Mouse (Mus musculus) left cerebral cortex, postnatal 36 days (tissue): ENCODE data around the gene Ogdh. TPM values are rescaled to one million over a fixed set of nuclear protein-coding genes. Genes with fewer than 3 reads are reported as not detected.
A peak's percentile ranks its signal among the peaks of the same experiment; 100 is the strongest.

Experiments
- DNase-seq, 2 experiments: peaks; one replicate each; pipeline ENCODE4 v3.0.0; 2021 to 2022; ENCODE audit warnings: low spot score in 2 of 2, mixed read lengths in 1 of 2
- intact Hi-C: fragments of 180-260 bp; cut with DNase I; formaldehyde crosslinking; loops from one replicate; pipeline ENCODE4 v1.15.1; 2025
- total RNA-seq, 2 experiments: library from RNA; stranded (reverse); gene quantifications; 2 replicates each; pipeline ENCODE4 v1.2.3; 2021

Gene Ogdh
- total RNA-seq, 2 experiments from 2014 or later, result 245 to 252 TPM

DNA sequence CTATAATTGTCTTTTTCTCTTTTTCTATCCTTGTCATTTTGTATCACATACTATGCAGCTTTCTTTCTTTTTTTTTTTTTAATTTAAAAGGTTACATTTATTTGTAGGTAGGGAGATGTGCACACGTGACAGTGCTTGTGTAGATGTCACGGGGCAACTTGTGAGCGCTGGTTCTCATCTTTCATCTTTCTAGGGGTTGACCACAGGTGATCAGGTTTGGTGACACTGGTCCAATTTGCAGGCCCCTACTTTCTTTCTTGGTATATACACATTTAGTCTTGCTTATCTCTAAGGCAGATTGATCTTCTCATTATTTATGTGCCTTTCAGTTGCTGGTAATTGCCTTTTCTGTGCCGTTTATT lies 1.5 kb downstream of the Ogdh start:
- no peak for DNase-seq
- intact Hi-C loops, result no loop called here

DNA sequence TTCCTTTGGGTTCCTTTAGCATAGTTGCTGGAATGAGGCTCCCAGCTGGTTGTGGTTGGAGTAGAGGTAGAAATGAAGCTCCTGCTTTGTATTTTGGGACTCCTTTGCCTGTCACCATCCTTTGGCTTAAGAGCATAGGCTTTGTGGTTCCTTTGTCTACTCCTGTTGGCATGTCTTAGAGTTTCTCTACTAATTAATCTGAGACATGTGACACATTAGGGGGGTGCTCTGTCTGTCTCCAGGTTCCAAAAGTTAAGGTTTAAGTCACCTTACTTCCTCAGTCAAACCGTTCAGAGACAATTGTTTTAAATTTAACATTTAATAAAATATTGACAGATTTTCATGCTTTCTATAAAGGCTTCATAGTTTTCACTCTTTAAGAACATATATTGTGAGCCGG lies 2.2 kb downstream of the Ogdh start:
- no peak for DNase-seq
- intact Hi-C loops, result no loop called here

DNA sequence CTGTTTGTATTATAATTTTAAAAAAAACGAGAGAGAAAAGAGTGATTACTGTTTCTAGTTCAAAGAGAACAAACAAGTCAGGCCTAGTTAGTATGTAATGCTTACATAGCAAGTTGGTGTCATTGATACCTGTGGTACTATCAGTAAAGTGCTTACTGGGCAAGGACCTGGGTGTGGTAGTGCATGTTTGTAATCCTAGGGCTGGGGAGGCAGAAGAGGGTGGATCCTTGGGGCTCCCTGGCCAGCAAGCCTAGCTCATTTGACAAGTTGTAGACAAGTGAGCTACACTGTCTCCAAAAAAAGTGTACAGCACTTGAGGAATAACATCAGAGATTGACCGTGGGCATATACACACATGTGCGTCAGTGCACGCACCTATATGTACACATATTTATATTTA lies 3.2 kb downstream of the Ogdh start:
- intact Hi-C loops, result no loop called here
- DNase-seq, result no peak

DNA sequence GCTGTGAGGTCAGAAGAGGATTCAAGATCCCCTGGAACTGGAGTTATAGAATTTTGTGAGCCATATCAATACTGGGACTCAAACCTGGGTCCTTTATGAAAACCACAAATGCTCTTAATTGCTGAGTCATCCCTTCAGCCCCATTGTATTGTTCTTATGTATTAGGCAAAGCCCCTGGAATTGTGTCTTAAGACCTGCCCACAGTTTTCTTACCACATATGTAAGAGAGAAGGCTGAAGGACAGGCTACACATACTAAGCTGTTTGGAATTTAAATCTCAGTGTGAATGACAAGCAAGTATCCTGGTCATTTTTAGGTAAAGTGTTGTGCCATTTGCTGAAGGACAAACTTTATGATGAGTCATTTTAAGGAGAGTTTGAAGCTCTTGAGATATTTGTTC lies 4.6 kb downstream of the Ogdh start:
- intact Hi-C loops, result no loop called here
- no peak for DNase-seq

GRCm38 (mm10) chr11:6299435-6299834 lies 8.0 kb downstream of the Ogdh start:
- no peak for DNase-seq
- intact Hi-C loops, result no loop called here

GRCm38 (mm10) chr11:6302793-6303192 lies 11.4 kb downstream of the Ogdh start:
- intact Hi-C loops, result no loop called here
- DNase-seq, result no peak

- no peak for DNase-seq
- intact Hi-C loops, result no loop called here
Measured at GRCm38 (mm10) chr11:6305943-6306430, 14.6 kb downstream of the Ogdh start.

DNA sequence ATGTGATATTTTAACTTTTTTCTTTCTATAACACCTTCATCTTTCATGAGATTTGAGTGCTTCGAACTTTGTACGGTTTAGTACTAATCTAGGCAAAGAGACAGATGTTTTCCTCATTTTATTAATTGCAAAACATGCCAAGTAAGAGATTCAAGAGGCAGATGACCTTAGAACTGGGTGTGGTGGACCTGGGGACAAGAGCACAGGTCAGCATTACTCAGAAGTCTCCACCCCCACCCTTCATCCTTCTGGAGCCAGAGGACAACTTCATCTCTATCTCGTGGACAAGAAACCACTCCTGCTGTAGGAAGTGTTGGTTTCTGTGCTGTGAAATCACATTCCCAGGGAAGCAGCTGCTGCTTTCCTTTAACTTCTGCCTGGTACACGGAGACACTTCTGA lies 16.7 kb downstream of the Ogdh start:
- intact Hi-C loops, result no loop called here
- no peak for DNase-seq

- peak in 1 of 2 experiments; percentile 11 for DNase-seq
- intact Hi-C loops, result no loop called here
Measured at GRCm38 (mm10) chr11:6313874-6314406, 22.5 kb downstream of the Ogdh start.

GRCm38 (mm10) chr11:6316821-6317220 lies 25.4 kb downstream of the Ogdh start:
- DNase-seq, result no peak
- intact Hi-C loops, result no loop called here

DNA sequence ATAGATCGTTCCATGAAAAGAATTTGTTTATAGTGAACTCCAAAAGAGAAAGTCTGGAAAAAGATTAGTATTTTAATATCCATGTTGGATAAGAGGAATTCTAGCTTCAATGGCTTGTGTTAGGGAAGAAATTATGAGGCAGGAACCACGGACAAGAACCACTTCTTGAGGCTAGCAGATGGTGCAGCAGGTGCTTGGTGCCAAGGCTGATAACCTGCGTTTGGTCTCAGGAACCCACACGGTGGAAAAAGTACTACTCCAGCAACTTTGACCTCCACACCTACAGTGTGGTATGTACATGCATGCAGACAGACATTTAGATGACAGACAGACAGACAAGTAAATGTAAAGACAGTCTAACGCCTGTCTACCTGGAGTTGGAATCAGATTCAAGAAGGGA lies 27.1 kb downstream of the Ogdh start:
- intact Hi-C loops, result no loop called here
- DNase-seq, result no peak

- intact Hi-C loops, result no loop called here
- no peak for DNase-seq
Measured at GRCm38 (mm10) chr11:6319374-6319773, 27.9 kb downstream of the Ogdh start.

- intact Hi-C loops, result no loop called here
- no peak for DNase-seq
Measured at GRCm38 (mm10) chr11:6322086-6322485, 30.7 kb downstream of the Ogdh start.

GRCm38 (mm10) chr11:6323348-6323747 lies 31.9 kb downstream of the Ogdh start:
- intact Hi-C loops, result no loop called here

GRCm38 (mm10) chr11:6331256-6331655 lies 39.8 kb downstream of the Ogdh start:
- intact Hi-C loops, result no loop called here
- no peak for DNase-seq

More at GRCm38 (mm10) chr11:6323348-6323747, 31.9 kb downstream of the Ogdh start:
- no peak for DNase-seq

- DNase-seq, result no peak
- intact Hi-C loops, result no loop called here
Measured at GRCm38 (mm10) chr11:6332606-6333005, 41.2 kb downstream of the Ogdh start.

DNA sequence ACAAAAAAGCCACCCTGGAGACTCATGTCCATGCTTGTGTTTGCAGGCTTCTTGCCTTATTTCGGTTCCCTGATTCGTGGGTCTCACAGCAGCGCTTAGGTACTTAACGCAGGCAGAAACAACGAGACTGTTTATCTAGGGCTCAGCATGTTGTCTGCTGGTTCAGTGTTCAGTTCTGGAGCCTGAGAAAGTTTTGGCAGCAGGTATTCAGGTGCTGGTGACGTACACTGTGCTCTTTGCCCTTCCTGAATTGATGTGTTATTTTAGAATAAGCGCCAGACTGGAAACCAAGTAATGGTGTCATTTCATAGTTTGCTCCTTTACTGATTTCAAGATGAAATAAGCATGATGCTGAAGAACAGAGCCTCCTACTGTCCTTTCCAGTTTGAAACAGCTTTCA lies 42.0 kb downstream of the Ogdh start:
- intact Hi-C loops, result no loop called here
- no peak for DNase-seq

DNA sequence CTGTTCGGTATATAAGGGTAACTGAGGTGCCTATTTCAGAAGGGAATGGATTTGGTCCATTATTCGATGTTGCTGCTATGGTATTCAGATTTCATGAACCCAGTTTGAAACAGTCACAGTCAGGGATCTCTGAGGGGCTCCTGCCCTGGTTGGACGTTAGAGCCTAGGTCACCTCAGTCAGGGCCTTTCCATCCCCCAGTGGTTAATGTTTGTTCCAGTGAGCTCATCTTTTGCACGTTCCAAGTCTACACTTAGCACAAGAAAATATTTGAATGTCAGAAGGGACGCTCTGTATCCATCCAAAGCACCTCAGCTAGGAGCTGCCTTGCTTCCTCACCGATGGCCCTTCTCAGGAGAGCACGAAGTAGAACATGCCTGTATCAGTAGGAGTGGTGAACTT lies 43.9 kb downstream of the Ogdh start:
- DNase-seq, result no peak
- intact Hi-C loops, result no loop called here

DNA sequence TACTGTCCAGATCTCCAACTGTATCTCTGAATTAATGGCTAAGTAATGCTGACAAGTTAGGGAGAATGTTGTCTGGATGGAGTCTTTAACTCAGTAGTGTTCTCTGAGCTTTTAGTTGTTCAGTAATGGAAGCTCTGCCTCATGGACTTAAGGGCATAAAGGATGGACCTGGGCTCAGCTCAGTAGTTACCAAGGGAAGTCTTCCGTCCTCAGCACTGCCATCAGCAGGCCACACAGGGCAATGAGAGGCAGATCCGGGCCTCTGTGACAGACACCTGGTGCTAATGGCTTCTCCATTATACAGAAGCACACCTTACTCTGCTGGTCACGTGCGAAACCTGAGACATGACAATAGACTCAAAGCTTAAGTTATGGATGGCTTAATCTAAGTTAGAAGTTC lies 45.3 kb downstream of the Ogdh start:
- no peak for DNase-seq
- intact Hi-C loops, result no loop called here

- intact Hi-C loops, result no loop called here
- DNase-seq, result no peak
Measured at GRCm38 (mm10) chr11:6345956-6346355, 54.5 kb downstream of the Ogdh start.

DNA sequence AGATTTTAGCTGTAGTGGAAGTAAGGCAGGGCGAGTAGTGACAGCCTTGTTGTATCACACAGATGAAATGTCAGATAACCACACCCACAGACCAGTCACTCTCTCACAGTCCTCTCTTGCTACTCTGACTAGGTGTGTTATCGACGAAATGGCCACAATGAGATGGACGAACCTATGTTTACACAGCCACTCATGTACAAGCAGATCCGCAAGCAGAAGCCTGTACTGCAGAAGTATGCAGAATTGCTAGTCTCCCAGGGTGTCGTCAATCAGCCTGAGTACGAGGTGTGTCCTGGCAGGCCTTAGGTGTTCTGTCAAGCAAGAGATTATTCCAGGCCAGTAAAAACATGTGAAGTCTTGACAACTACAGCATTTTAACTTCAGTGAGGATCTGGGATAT lies 55.5 kb downstream of the Ogdh start:
- no peak for DNase-seq
- intact Hi-C loops, result no loop called here

DNA sequence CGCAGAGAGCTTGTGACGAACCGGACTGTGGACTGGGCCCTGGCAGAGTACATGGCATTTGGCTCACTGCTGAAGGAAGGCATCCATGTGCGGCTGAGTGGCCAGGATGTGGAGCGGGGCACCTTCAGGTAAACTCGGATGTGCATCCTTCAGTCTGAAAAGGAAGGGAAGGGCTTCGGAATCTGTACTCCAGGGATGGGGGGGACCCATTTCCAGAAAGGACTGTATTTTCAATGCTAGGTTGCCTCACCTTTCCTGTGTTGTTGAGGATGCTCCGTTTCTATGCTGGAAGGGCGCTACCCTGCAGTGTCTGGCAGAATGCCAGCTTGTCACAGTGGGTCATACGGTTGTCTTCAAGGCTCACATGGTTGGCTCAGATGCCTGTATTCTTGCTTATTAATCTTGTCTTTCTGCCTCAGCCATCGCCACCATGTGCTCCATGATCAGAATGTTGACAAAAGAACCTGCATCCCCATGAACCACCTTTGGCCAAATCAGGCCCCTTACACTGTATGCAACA lies 57.3 kb downstream of the Ogdh start:
- DNase-seq, result no peak
- intact Hi-C loops, result no loop called here
